Mouse (Mus musculus): ENCODE data around the gene Adi1.

Adi1 gene

DNA sequence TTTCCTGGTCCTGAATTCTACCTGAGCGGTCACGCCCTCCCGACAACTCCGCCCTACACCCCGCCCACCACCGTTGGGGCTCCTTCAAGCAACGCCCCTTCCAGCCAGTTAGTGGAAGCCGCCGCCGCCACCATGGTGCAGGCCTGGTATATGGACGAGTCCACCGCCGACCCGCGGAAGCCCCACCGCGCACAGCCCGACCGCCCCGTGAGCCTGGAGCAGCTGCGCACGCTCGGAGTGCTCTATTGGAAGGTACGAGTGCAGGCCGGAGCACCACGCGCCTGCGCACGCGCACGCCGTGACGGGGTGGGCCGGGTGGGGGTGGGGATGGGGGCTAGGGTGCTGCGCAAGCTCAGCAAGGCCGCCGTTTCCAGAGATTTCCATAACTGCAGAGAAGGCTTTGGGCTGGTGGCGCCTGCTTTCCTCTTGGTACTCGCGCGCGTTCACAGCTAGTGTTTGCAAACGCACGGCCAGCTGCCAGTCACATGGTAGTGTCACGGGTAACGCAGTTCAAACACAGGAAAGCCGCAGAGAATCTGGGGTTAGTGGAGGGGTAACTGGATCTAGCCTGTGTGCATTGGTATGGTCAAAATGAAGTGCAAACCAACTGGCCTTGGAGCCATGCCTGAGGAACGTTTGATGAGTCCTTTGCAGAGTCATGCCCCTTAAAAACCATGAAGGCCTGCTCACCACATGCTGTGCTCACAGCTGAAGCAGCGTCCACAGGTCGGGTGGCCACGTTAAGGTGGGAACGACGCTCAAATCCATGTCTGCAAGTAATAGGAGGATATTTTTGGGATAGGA lies at the start of gene Adi1:
Gene Adi1 (plus strand): TSS at position 111 of the 804 bp plus-strand sequence.
- DNase-seq (ENCODE audit: low read depth, low spot score): peak; percentile 90

DNA sequence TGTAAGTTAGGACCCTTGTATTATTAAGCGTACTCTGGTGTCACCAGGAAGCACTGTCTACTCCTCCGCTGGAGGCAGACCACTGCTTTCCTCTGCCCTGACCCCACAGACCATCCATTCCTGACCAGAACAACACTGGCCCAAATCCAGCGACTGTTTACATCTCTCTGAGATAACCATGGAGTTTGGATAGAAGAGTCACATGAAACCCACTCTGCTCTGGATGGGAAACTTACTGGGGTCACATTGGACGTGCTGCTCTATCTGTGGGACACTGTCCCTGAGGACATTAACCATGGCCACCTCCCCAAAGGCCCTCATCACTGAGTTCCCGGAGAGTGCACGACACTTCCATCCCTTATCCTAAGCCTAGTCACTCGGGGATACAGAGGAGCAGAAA lies 49.6 kb upstream of the Adi1 start:
- no peak for DNase-seq (ENCODE audit: low read depth, low spot score)

DNA sequence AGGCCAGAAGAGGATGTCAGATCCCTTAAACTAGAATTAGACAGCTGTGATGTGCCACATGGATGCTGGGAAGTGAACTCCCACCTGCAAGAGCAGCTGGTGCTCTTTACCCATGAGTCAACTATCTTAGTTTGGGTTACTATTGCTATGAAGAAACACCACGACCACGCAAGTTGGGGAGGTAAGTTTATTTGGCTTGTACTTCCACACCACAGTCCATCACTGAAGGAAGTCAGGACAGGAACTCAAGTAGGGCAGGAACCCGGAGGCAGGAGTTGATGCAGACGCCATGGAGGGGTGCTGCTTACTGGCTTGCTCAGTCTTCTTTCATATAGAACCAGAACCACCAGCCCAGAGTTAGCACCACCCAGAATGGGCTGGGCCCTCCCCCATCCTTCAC lies 47.9 kb upstream of the Adi1 start:
- no peak for DNase-seq (ENCODE audit: low read depth, low spot score)

DNA sequence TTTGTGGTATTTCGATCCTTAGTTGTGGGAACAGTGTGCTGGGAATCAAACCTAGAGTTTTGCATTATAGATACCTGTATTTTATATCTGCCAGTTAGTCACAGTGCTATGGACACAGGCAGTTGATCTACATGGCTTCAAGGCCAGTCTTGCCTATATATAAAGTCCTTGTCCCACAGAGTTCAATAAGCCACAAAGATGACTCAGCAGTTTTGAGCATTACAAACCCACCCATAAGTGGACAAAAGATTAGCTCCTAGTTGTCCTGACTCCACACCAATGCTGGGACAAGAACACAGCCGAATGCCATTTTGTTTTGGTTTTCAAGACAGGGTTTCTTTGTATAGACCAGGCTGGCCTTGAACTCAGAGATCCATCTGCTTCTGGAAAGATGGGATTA lies 46.6 kb upstream of the Adi1 start:
- DNase-seq (ENCODE audit: low read depth, low spot score): no peak

DNA sequence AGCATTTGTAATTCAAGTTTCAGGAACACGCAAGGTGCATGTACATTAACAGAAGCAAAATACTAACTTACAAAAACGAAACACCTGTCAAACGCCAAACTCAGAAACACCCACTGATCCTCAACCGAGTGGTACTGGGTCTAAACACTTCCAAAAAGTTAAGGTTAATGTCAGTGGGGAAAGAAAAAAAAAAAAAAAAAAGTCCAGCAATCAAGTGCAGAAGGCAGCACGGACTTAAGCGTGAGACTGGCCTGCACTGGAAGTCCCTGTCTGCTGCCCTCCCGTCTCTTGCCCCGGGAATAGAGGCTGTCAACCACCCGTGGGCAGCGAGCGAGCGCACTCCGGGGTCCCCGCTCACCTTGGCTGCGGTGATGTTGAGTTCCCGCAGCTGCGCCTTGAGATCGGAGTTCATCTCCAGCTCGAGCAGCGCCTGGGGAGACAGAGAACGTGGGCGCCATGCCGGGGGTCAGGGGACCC lies 39.9 kb upstream of the Adi1 start:
- no peak for DNase-seq (ENCODE audit: low read depth, low spot score)

DNA sequence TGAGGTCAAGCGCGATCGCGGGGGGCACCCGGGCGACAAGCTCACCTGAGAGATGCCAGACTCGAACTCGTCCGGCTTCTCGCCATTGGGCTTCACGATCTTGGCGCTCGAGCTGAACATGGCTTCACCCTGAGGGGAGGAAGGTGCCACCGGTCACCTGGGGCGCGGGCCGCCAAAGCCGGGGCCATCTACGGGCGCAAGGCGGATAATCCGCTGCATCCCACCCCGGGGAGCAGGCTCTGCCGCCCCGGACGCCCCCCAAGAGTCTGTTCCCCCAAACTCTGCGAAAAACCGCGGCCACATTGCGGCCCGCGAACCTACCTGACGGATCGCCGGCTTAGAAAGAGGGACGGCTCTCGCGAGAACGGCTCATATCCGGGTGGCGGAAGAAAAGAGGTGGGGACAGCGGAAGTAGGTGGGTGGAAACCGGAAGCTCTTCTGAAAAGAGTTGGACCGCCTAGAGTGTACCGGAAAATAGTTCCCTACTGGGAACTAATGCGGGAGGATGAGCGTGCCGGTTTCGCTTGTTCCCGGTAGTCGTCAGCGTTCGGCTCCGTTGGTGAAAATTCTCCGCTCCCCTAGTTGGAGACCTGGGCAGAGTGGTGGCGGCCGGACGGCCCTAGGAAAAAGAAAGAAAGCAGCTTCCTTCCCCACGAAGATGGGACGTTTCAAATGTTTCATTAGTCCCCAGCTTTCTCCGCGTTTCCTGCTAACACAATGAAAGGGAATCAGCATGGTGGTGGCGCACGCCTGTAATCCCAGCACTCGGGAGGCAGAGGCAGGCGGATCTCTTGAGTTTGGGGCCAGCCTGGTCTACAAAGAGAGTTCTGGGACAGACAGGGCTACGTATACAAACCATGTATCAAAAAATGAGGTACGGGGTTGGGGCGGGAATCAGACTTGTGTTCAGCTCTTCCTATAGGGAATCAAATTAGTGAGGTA lies 39.2 kb upstream of the Adi1 start, which contains the start of gene Rps7:
Gene Rps7 (minus strand): TSS at position 419 of the 942 bp plus-strand sequence.
- peak; percentile 96 for DNase-seq (ENCODE audit: low read depth, low spot score)

DNA sequence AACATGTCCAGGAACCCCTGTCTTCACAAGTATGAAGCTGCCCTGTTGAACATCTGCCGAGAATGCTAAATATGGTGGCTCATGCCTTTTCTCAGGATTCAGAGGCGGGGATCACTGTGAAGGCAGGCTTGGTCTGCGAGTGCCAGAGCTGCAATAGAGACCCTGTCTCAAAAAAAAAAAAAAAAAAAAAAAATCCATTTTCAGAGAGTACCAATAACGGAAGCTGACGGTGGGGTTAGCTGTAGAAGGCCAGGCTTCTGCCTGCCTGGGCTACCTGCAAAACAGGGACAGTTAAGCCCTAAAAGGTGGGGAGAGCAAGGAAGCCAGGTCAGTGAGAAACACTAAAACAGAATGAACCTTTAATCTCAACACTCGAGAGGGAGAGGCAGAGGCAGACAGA lies 38.5 kb upstream of the Adi1 start:
- no peak for DNase-seq (ENCODE audit: low read depth, low spot score)

DNA sequence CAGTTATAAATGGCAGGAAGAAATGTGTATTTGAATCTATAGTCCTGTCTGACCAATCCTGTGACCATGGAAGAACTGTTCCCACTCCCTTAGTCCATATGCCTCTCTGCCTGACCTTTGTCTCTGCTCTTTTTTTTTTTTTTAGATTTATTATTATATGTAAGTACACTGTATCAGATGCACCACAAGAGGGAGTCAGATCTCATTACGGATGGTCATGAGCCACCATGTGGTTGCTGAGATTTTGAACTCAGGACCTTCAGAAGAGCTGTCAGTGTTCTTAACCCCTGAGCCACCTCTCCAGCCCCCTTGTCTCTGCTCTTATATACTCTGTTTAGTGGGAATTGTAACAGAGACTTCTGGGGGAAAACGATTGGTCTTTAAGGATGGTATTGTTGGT lies 36.3 kb upstream of the Adi1 start:
- no peak for DNase-seq (ENCODE audit: low read depth, low spot score)

DNA sequence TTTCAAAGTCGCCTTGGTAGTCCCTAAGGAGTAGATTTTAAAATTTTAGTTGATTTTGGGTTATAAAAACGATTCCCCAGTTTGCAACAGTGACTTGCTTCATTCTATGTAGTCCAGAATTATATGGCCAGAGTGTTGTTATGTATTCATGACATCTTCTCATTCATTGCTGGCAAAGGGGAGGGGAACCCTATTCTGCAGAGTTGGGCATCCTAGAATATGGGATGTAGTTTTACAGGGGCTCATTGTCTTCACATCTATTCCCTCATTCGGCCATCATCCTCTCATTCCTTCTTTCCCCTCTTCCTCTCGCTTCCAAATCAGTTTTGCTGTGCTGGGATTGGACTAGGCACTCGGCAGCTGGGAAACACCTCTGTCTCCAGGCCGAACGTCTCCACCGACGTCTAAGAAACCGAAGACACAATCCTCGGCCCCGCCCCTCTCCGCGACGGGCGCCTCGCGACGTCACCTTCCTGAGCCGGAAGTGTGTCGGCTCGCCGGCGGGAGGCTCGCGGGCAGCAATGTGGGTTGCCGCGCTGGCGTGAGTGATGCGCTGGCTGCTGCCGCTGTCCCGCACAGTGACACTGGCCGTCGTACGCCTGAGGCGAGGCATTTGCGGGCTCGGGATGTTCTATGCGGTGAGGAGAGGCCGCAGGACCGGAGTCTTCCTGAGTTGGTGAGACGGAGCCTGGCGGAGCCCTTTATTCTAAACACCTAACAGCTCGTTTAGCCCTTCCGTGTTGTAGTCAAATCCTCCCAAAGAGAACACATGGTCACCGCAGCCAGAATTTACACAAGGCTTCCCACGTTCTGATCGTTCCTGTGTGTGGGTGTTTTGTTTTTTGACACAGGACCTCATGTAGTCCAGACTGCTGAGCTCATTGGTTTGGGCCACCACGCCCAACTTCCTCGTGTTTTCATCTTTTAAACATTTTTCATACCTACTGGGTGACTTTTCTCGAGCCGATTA lies 25.6 kb upstream of the Adi1 start, which contains the start of gene Rnaseh1:
Gene Rnaseh1 (plus strand): TSS at position 462 of the 970 bp plus-strand sequence.
- DNase-seq (ENCODE audit: low read depth, low spot score): peak; percentile 91

DNA sequence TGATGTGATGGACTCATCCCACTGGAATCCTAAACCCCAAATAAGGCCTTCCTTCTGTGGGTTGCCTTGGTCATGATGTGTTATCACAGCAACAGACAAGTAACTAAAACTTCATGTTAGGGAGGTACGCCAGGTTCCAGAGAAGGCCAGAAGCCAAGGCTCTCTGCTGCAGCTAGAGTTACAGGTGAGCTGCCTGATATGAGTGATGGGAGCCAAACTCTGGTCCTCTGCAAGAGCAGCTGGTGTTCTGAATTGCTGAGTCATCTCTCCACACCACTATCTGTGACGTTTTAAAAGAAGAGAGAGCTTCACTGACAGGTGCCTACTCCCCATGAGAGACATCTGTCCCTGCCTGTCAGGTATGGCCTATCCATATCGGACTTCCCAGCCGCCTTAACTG lies 12.4 kb upstream of the Adi1 start:
- no peak for DNase-seq (ENCODE audit: low read depth, low spot score)

DNA sequence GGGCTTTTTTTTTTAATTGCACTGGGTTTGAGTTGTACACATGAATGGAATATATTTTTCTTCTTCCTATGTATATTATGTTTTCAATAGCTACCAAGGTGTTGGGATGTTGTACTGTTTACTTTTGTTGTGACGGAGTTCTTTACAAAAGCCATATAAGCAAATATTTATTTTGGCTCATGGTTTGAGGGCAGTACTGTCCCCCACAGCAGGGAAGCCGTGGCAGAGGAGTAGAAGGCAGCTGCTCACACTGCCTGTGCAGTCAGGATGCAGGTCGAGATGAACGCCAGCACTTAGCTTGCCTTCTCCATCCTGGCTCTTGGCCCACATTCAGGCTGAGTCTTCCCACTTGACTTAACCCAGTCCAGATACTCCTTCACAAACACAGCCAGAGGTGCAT lies 8.3 kb upstream of the Adi1 start:
- no peak for DNase-seq (ENCODE audit: low read depth, low spot score)

DNA sequence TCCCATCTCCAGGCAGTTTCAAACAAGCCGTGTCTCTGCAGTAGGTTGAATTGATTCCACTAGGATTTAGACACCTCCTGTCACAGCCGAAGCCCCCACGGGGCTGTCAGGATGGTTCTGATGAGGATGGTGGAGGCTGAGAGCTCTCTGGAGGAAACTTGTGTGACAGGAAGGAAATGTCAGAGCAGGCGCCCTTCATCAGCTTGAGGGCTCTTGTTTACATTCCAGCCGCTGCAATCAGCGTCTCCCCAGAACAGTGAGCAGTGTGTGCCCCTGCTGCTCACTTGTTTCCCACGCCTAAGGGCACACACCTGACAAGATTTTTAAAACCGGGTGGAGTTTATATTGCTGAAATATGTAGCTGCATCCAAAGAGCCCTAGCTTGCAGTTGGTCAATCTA lies 7.7 kb upstream of the Adi1 start:
- DNase-seq (ENCODE audit: low read depth, low spot score): no peak

DNA sequence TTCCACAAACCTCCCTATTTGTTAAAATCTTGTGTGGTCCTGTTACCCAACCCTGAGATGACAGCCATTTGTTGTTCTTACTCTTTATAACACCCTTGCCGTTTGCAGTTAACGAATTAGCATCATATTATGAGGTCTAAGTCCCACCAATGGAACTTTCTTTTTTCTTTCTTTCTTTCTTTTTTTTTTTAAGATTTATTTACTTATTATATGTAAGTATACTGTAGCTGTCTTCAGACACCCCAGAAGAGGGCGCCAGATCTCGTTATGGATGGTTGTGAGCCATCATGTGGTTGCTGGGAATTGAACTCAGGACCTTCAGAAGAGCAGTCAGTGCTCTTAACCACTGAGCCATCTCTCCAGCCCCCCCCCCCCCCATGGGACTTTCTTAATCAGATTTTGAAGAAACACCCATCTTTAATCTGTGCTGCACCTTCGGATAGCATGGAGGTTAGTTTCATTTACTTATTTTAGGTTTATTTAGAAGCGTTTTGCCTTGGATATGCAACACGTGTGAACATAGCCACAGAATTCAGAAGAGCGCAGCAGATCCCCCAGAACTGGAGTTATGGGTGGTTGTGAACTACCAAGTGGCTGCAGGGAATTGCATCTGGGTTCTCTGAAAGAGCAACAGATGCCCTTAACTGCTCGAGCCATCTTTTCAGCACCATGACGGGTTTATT lies 852 bp upstream of the Adi1 start:
- no peak for DNase-seq (ENCODE audit: low read depth, low spot score)

DNA sequence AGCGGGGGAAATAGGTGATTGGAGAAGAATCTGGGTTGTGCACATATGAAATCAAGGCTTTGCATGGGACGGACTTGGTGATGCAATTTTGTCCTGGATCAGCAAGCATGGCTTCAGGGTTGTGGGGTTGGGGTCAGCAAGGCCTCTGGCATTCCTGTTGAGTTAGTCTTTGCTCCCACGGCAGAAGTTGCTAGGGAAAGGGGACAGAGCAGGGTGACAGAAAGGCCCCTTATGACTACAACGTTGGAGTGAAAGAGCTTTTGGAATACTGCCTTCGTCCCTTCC lies 836 bp downstream of the Adi1 start:
- DNase-seq (ENCODE audit: low read depth, low spot score): no peak

DNA sequence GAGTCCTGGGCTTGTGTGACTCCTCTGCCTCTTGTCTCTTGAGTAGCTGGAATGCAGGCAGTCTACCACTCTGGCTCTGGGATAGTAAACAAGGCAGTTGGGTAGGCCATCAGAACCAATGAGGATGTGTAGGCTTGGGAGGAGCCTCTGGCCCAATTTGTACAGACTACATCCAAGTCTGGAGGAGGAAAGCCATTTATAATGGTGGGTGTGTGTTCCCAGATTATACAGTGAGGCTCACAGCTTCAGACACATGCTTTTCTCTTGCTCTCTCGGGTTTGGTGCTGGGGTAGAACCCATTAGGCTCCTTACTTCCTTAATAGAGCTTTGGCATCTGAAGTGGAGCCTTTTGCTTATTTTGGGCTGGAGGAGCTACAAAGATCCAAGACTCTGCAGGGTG lies 9.6 kb downstream of the Adi1 start:
- no peak for DNase-seq (ENCODE audit: low read depth, low spot score)

DNA sequence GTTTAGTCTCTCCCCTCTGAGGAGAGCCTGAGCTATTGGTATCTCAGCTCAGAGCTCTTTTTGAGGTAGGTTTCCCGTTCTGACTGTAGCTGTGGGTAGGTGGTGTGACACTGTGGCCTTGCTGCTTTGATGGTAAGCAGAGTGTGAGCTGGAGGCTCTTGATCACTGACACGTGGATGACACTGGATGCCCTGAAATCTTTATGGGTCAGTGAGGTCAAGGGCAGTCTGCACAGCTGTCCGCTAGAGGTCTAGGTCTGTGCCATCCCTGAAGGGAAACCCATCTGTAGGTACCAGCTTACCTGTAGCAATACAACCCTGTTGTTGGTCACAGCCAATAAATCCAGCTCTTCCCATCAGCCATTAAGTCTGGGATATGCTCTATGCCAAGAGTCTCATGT lies 10.7 kb downstream of the Adi1 start:
- DNase-seq (ENCODE audit: low read depth, low spot score): no peak

DNA sequence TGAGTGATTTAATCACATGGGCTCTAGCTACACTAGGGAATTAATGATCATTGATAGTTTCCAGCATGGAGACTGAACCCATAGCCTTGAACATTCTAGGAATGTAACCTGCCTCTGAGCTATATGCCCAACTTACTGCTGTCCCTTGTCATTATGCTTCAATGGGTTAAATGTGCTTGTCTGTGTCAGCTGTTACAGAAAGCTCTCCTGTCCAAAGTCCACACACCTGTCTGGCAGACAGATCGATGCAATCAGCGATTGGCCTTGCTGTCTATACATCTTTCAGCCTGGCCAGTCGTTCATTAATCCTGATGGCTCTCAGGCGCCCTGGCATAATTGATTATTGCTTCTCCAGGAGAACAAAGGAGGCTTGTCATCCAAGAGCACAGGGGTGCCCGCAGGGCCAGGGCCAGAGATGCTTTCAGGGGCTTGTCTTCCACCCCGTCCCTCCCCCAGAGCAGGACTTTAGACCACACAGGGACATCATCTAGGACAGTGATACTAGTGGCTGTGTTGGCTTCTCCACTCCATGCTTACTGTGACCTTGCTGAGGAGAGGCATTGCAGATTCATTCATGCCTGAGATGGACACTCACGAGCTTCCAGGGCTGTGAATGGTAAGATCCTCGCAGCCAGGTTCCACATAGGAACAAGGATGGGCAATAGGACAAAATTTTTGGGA lies 11.3 kb downstream of the Adi1 start:
- DNase-seq (ENCODE audit: low read depth, low spot score): peak; percentile 34

DNA sequence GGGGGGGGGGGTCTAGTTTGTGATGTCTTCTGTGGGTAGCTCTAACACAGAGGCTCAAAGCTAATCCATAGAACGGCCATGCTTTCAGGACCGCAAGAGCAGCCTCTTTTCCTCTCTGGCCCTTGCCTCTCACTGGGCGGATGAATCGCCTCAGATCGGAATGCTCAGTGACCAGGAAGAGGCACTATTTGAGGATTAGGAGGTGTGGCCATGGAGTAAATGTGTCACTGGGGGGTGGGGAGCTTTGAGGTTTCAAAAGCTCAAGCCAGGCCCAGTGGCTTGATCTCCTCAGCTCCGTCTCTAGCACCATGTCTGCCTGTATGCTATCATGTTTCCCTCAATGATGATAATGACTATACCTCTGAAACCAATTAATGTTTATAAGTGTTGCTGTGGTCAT lies 14.0 kb downstream of the Adi1 start:
- DNase-seq (ENCODE audit: low read depth, low spot score): no peak

DNA sequence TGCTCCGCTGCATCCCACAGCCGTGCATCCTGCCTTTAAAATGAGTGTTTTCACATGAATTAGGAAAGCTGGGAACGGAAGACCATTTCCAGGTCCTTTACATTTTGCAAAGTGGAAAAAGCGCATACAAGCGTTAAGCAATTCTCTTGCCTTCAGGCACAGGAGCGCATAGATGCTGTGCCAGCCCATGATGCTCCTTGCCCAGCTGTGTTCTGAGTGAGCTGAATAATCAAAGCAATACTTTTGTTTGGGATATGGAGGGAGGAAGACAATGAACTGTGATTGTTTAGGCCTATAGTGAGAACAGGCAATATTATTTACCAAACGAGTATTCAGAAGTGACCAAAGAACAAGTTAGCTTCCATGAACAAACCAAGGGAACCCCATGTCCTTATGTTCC lies 15.7 kb downstream of the Adi1 start:
- no peak for DNase-seq (ENCODE audit: low read depth, low spot score)

DNA sequence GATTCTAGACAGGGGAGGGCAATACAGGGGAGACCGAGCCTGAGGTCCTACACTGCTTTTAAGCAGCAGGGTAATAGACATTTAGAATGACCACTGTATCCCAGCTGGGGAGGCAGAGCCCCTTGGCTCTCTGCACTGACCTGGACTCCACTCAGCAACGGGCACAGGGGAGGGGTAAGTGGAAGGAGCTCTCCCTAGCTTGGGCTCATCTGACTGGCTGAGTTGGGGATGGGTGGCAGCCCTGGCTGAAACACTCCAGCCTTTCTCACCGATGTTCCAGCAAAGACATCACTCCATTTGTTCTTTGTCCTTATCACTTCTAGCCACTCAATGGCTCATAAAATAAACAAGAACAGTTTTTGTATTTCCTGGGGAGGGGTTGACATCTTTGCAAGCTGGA lies 18.7 kb downstream of the Adi1 start:
- DNase-seq (ENCODE audit: low read depth, low spot score): no peak
